Mouse (Mus musculus): ENCODE data around the gene Bmp8a. TPM values are rescaled to one million over a fixed set of nuclear protein-coding genes. Genes with fewer than 3 reads are reported as not detected.
"Not testable (repeated sequence)": the region's sequence is repeated elsewhere in the genome, so short reads cannot be mapped to it uniquely, and the experiment has no call there.

Bmp8a gene
- total RNA-seq, 2 experiments from 2014 or later: not detected

DNA sequence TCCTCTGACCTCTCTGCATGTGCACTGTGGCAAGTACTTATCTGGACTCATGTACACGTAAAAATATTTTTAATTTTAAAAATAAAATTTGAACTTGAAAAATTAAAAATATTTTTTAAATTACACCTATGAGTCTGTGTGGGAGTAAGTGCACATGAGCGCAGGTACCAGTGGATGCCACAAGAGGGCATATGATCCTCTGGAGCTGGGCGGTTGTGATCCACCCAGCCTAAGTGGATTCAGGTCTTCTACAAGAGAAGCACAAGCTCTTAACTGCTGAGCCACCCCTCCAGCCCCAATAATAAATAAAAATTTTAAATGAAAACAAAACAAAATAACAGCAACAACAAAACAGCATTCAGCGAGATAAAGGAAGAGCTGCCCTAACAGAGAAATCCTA, 9.9 kb downstream of the Bmp8a start:
- no peak for ATAC-seq (replicated peaks; ENCODE audit: low FRiP score, low TSS enrichment, poor library complexity, severe bottlenecking)

DNA sequence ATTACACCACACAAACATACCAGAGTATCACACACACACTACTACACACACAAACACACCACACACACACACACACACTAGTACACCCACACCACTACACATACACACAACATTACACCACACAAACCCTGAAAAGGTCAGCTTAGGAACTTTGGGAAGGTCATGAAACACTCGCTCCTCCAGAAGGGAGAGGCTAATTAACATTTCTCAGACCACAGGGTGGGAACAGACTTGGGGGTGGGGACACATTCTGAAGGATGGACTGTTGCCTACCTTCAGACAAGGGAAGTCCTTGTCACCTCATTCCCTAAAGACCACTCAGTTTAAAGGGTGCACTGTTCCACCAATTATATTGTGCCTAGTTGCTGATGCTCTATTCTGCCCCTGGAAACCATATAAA, 11.1 kb downstream of the Bmp8a start:
- ATAC-seq (replicated peaks; ENCODE audit: low FRiP score, low TSS enrichment, poor library complexity, severe bottlenecking): not testable (repeated sequence)

DNA sequence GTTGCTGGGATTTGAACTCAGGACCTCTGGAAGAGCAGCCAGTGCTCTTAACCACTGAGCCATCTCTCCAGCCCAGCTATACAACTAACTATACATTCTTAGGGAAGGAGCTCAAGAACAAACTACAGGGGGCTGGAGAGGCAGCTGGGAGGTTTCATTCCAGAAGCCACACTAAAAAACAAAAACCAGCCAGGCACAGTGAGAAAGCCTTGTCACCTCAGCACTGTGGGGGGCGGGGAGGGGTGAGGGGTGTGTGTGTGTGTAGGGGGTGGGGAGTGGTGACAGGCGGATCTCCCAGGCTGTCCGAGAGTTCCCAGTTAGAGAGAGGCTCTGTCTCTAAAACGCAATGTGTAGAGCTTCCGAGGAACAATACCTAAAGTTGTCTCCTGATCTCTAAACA, 11.7 kb downstream of the Bmp8a start:
- no peak for ATAC-seq (replicated peaks; ENCODE audit: low FRiP score, low TSS enrichment, poor library complexity, severe bottlenecking)

DNA sequence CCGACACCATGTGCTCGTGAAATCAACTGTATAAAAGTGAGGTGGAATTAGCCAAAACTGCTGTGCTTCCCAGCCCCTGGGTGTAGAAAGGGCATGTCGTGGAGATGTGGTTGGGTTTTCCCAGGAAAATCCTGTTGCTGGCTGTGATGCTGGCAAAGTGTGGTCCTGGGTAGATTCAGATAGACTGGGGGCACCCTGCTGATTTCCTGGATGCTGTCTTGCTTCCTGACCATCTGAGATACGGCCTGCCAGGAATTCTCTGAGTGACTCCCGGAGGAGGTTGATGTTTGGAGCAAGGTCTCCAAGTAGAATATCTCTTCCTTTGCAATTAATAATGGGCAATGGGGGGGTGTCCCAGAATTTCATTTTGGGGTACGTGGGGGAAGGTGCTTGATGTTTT, 14.1 kb downstream of the Bmp8a start:
- no peak for ATAC-seq (replicated peaks; ENCODE audit: low FRiP score, low TSS enrichment, poor library complexity, severe bottlenecking)

GRCm38 (mm10) chr4:123327630-123328029, 15.4 kb downstream of the Bmp8a start:
- ATAC-seq (replicated peaks; ENCODE audit: low FRiP score, low TSS enrichment, poor library complexity, severe bottlenecking): no peak

GRCm38 (mm10) chr4:123326087-123326486, 17.0 kb downstream of the Bmp8a start:
- ATAC-seq (replicated peaks; ENCODE audit: low FRiP score, low TSS enrichment, poor library complexity, severe bottlenecking): peak; percentile 32; the same call in 1 of the 2 replicates

DNA sequence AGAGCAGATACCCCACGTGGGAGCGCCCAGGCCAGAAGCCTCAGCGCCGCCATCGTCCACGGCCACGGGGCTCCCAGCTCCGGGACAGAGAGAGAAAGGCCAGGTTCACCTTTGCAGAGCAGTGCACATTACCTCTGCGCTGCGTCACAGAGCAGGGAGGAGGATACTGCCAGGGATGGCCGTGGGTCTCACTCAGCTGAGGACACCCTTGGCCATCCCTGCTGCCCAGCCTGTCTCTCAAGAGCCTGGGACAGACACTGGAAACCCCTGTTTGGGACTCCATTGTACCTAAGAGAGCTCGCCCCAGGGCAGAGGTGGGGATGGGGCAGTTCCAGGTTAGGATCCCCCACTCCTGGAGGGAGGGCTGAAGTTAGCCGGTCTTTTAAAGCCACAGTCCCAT, 19.5 kb downstream of the Bmp8a start, which contains the start of gene Oxct2a:
Oxct2a (minus strand) TSS at position 101 of the 400 bp plus-strand sequence.
- no peak for ATAC-seq (replicated peaks; ENCODE audit: low FRiP score, low TSS enrichment, poor library complexity, severe bottlenecking)

DNA sequence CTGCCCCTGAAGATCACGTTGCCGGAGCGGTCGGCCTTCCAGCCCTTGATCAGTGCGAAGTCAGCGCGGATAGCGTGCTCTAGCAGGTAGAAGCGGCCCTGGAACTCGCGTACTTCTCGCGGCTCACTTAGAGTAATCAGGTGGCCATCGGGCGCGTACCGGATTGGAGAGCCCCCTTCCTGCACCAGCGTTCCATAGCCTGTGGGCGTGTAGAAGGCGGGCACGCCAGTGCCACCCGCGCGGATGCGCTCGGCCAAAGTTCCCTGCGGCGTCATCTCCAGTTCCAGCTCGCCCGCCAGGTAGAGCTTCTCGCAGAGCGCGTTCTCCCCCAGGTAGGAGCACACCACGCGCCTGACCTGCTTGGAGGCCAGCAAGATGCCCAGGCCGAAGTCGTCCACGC, 20.1 kb downstream of the Bmp8a start:
- ATAC-seq (replicated peaks; ENCODE audit: low FRiP score, low TSS enrichment, poor library complexity, severe bottlenecking): 0 out of 2 replicates have a peak, but pooled peaks have one; percentile 40

DNA sequence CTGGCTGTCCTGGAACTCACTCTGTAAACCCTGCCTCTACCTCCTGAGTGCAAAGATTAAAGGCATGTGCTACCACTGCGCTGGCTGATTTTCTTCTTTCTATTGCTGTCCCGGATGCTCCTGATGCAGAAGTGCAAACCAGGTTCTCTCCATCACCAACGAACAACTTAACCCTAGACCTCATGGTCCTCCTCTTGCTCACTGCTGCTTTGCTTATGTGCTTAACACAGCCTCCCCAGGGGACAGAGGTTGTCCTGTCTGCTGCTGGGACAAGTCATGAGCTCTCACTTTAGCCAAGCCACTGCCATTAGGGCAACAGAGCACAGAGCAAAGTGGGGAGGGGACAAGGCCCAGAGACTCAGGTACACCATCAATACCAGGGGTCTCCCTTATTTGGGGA, 28.6 kb downstream of the Bmp8a start:
- no peak for ATAC-seq (replicated peaks; ENCODE audit: low FRiP score, low TSS enrichment, poor library complexity, severe bottlenecking)

DNA sequence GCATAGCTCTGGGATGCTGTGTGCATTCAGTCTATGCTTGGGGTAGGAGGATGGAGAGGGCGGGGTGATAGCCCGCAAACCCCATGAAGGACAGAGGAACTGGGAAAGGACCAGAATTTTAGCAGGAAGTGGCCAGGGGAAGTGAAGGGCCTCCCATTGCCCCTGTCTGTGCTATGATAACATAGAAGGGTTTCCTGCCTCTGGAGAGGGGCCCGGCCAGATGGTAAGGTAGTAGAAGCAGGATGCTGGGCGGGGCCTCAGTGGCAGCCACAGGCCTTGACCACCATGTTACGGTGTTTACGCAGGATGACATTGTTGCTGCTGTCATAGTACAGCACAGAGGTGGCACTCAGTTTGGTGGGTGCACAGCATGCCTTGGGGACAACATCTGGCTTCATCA, 30.0 kb downstream of the Bmp8a start:
- ATAC-seq (replicated peaks; ENCODE audit: low FRiP score, low TSS enrichment, poor library complexity, severe bottlenecking): no peak

DNA sequence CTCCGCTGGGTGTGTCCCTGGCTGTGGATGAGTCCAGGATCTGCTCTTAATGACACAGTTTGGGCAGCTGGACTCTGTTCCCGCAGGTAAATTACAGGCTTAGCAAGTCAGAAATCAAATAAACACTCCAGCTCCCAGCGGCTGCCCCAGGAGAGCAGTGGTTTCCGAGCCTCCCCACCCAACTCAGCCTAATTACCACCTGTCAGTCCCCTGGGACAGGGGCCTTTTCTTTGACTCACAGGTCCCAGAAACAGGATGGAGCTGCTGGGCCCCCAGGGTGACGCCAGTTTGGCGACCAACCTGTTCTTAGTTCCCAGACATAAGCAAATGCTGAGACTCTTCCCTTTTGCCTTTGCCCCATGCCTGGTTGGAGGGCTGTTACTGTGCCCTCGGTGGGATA, 31.2 kb downstream of the Bmp8a start:
- no peak for ATAC-seq (replicated peaks; ENCODE audit: low FRiP score, low TSS enrichment, poor library complexity, severe bottlenecking)

DNA sequence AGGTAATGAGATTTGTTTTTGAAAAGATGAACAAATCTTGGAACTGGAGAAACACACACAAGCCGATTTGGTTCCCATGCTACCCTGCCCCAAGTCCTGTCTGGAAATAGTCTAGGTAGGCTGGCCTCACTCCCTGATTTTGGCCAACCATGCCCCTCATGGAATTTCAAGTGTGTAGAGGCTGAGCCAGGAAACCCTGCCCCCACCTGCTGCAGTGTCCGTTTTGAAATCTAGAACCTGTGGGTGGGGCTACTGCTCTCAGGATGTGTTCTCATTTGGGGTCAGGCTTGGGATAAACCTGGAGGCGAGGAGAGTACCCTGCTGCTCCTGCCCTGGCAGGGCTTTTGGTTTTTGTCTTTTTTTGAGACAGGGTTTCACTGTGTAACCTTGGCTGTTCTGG, 34.8 kb downstream of the Bmp8a start:
- no peak for ATAC-seq (replicated peaks; ENCODE audit: low FRiP score, low TSS enrichment, poor library complexity, severe bottlenecking)

GRCm38 (mm10) chr4:123306999-123307398, 36.1 kb downstream of the Bmp8a start:
- no peak for ATAC-seq (replicated peaks; ENCODE audit: low FRiP score, low TSS enrichment, poor library complexity, severe bottlenecking)

DNA sequence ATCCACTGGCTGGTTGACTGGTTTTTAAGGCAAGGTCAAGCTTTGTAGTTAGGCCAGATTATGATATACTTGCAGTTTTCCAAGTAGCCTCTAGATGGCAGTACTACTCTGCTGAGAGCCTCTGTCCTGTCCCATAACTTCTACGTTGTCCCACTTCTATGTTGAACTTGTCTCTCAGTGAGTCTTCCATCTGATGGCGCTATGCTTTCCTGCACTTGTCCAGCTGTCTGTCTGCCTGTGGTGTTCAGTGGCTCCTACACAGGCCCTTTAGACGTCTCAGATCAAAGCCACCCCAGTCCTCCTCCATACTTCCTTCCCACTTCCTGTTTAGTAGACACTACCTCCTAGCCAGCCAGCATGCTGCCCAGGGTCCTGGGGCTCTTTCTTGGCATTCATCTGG, 37.3 kb downstream of the Bmp8a start:
- peak; percentile 54 for ATAC-seq (replicated peaks; ENCODE audit: low FRiP score, low TSS enrichment, poor library complexity, severe bottlenecking)

DNA sequence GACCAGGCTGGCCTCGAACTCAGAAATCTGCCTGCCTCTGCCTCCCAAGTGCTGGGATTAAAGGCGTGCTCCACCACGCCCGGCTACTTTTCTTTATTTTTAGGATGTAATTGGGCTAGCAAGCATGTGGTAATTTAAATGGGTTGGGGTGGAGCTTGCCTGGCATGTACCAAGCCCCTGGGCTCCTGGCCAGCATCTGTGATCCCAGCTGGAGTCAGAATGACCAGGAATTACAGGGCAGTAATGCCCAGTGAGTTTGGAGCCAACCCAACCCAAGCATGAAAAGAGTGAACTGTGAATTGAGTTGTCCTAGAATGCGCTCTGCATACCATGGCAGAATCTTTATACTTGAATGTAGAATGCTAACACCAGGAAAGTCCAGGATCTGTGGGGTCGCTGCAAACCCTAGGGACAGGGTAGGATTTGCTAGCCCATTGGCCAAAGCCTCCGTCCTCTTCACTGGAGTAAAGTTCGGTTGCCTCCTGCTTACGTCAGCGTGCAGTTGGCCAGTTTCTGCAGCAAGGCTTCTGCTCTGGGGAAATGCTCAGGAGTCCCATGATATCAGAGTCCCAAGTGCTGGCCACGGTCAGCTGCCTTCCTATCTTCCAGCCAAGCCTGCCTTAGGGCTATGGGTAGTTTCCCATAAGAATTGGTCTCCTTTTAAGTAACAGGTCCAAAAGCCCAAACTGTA, 43.9 kb downstream of the Bmp8a start:
- no peak for ATAC-seq (replicated peaks; ENCODE audit: low FRiP score, low TSS enrichment, poor library complexity, severe bottlenecking)

GRCm38 (mm10) chr4:123298226-123298625, 44.8 kb downstream of the Bmp8a start:
- ATAC-seq (replicated peaks; ENCODE audit: low FRiP score, low TSS enrichment, poor library complexity, severe bottlenecking): no peak

GRCm38 (mm10) chr4:123297195-123297960, 45.7 kb downstream of the Bmp8a start:
- ATAC-seq (replicated peaks; ENCODE audit: low FRiP score, low TSS enrichment, poor library complexity, severe bottlenecking): no peak

- ATAC-seq (replicated peaks; ENCODE audit: low FRiP score, low TSS enrichment, poor library complexity, severe bottlenecking): no peak
Measured at GRCm38 (mm10) chr4:123296148-123296534, 46.9 kb downstream of the Bmp8a start.

DNA sequence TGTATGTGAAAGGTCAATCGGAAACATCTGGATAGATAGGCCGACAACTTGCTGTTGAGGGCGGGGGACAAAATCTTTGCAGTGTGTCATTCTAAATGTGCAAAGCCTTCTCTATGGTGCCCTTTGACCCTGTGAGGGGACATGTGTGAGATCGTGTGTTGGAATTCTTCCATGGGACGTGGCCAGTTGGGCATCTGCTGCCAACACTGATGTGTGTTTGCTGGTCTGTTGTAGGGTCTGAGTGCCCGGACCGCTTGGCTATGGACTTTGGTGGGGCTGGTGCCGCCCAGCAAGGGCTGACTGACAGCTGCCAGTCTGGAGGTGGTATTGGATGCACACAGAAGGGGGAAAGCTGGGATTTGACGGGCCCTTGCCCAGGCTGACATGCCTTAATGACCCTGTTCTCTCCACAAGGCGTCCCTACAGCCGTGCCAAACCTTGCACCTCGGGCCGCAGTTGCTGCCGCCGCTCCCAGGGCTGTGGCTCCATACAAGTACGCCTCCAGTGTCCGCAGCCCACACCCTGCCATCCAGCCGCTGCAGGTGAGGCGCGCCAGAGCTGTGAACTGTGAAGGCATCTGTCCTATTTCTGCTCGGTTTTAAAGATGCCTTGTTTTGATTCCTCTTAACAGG, 47.4 kb downstream of the Bmp8a start:
- no peak for ATAC-seq (replicated peaks; ENCODE audit: low FRiP score, low TSS enrichment, poor library complexity, severe bottlenecking)

DNA sequence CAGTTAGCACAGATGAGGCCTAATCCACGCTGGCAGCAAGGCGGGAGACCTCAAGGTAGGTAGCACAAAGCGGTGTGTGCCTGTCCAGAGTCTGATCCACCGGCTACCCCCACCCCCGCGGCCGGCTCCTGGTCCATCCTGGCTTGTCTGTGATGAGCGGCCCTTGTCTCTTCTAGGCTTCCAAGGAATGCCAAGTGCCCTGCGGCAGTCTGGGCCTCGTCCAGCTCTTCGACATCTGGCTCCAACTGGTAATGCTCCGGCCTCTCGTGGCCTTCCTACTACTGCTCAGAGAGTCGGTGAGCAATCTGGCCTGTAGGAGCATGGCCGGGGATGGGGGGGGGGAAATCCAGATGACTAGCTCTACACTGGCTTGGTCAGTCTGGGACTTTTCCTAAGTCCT, 48.0 kb downstream of the Bmp8a start:
- ATAC-seq (replicated peaks; ENCODE audit: low FRiP score, low TSS enrichment, poor library complexity, severe bottlenecking): not testable (repeated sequence)

Data from megakaryocyte-erythroid progenitor cell, adult 5-6 weeks (primary cell).